Mouse (Mus musculus) megakaryocyte progenitor cell, adult 5-6 weeks (primary cell): ENCODE measurements at regions not wholly inside any gene's neighbourhood (a gene's known extent, or its start where the extent isn't known, plus 50 kb on each side); places are given as distances from the start of the nearest gene placed in this dataset.
"Not testable (repeated sequence)": the region's sequence is repeated elsewhere in the genome, so short reads cannot be mapped to it uniquely, and the experiment has no call there.

Experiments used
- ATAC-seq: replicated peaks from 2 replicates; pipeline ENCODE4 v1.8.0; 2016; ENCODE audit warnings: mild to moderate bottlenecking, moderate TSS enrichment, inconsistent platforms; ENCODE audit not compliant: poor library complexity

DNA sequence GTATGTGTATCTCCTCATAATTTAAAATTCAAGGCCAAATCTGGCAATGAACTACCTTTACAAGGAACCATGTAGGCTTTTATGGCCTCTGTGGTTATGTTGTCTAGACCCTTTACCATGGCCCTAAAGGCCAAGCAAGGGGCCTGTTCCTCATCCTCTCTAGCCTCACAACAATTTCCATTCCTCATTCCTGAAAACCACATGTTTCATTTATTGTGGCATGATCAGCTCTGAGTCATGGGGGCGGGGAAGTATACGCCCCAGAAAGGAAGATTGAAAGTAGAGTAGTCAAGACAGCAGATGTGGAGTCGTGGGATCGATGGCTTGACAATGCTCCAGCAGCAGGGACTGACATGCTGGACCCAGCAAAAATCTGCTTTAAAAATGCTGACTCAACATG, 326.8 kb upstream of the Rnf219 start:
- peak; percentile 66 for ATAC-seq

DNA sequence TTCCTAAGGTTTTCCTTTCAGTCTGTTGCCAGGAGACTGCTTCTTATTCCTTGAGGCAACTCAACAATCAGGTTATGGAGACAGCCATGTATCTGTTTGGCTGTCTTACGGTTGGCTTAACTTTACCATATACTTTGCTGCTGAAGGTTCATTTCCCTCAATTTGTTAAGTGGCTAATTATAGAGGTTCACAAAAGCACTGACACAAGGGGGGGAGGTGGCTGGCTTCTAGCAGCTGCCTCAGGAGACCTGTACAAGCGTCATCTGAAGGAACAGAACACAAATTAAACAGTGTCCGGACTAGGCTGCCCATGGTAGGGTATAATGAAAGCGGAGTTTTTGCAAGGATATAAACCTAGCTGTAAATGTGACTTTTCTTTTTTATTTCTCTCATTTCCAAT, 305.0 kb upstream of the Rnf219 start:
- ATAC-seq, result no peak

DNA sequence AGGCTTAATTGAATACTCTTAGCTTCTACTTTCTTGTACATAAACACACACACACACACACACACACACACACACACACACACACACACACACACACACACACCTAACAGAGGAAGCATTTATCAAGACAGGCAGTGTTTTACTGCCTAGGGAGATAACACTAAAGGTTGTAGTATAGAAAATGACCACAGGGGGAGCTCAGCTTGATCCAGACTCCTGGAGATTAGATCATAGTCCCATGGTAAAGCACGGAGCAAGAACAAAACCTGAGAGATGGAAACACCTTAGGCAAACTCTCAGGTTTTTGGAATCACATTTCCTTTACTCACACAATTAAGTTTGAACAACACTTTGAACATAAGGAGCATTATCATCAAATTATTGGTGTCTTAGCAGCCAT, 302.5 kb upstream of the Rnf219 start:
- peak; percentile 84 for ATAC-seq

DNA sequence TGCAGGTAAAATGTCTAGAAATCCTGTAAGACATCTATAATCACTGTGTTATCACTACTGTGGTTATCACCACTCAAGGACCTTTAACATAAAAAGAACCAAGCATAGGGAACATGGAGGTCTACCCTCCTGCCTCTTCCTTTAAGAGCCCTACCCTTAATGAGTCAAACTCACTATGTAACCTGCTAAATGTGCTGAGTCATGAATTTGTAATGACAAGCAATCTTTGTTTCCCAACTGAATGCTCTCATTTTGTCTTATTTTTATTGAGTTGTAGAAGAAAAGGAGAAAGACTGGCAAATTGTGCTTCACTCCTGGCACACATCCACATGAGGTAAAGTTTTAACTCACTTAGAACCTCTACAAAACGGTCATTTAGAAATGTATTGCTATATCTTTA, 301.8 kb upstream of the Rnf219 start:
- no peak for ATAC-seq

DNA sequence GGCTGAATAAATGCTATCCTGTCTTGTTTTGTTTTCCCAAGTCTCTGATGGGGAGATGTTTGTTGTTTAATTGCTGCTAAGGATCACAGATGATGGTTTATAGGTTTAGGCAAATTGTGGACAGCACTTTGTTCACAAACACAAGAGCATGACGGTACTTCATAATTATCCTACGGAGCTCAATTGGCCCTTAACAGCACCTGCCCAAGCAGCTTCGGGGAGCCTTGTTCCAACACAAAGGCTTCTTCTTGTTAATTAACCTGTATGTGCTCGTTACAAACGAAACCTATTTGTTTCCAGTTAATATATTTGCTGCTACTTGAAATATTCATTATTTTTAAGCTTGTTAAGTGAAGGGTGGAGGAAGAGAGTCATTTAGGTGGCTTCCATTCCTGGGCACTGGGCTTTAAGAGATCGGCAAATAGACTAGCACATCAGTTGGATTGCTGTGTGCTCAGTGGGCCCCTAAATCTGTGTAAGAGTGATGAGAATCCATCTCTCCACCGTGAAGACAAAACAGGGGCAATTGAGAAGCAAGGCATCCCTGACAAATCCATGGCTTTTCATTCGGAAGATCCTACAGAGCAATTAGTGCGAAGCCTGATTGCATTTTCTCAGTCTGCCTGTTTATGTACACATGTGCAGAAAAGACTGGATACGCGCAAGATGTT, 299.6 kb upstream of the Rnf219 start:
- ATAC-seq, result no peak

DNA sequence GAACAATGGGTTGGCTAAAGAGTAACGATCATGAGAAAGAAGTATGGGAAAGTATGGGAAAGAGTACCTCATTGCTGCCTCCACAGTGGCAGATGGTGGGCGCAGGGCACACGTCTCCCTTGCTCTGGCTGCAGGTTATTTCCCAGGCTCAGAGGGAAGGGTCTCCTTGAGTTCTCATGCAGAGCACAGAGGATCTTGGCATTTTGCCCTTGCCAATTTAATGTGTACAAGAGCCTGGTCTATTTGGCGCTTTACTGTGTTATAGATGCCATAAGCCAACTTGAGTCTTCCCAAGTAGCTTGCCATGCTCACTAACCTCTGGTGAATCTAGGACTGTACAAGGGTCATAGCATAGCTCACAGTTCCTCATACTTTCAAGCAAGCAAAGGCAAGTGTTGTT, 296.7 kb upstream of the Rnf219 start:
- no peak for ATAC-seq

DNA sequence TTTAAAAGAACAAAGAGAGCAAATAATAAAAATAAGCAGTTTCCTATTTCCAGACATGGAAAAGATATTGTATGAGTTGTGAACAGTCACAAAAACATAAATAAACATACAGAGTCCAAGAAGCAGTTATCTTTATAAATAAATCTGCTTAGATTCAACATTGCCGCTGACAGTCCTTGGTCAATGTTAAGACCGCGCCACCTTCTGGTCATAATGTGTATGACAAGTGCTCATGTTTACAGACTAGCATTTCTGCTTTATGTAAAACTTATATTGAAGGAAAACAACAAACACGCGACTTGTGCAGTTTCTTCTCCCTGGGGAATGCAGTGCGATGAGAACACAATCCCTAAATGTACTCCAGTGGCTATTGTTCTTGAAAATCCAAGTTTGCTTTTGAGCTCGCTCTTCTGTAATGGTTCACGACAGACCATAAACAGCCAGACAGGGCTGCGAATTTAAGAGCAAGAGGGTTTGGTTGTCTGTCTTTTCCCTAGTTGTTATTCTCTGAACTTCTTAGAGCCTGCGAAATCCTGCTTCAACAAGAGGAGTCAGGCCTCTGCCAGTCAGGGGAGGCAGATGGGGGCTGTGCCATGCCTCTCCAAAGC, 291.6 kb upstream of the Rnf219 start:
- ATAC-seq, result peak; percentile 91

DNA sequence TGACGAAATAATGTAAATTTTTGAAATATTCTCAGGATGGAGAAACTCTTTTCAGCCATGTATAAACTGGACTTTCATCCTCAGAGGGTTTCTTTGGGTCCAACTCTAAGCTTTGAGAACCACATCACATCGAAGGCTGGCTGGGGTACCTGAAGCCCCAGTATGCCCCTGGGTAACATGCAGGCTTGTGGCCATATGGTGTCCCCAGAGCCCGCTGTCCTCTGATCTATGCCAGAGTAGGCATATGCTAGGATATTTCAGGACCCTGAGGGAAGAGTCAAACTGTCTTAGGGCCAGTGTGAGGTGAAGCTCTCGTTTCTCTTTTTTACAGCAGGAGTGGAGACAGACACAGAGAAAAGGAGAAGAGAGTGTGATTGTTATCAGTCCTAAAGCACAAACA, 289.6 kb upstream of the Rnf219 start:
- ATAC-seq, result no peak

DNA sequence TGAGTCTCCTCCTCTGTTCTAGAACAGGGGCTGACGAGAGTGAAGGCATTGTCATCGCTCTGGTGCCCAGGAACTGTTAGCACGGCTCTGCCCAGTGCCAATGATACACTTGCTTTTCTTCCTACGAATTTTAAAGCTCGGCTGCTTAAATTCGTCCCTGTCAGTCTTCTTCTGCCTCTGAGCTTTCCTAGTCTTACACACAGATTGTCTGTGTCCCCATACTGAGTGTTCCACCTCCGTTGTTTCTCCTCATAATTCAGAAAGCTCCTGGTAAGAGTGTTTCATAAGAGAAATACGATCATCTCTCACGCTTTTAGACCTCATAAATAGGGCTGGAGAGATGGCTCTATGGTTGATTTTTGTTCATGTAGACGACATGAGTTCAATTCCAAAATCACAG, 282.9 kb upstream of the Rnf219 start:
- no peak for ATAC-seq

DNA sequence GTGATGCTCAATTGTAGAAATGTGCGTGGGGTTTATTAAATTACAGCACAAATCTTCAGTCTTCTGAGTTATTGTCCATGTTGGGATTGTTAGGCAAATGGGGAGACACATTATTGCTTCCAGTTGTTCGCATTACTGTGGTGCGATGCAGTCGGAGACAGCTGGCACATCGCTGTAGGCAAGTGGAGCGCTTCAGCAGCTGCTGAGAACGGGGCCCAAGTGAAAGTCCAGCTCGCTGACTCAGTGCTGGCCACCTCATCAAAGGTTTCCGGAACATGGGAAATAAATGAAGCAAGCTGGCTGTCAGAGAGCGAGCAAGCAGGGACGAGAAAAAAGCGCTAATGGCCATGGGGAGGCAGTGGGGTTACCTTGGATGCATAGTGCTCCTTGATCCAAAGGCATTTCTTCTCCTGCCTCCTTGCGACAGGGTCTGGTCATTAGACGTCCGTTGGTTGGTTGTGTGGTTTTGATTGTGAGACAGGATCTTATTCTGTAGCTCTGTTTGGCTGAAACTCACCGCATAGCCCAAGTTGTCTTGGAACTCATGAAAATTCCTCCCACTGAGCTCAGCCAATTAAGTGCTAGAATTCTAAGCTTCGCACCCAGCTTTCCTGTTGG, 274.0 kb upstream of the Rnf219 start:
- ATAC-seq, result no peak

DNA sequence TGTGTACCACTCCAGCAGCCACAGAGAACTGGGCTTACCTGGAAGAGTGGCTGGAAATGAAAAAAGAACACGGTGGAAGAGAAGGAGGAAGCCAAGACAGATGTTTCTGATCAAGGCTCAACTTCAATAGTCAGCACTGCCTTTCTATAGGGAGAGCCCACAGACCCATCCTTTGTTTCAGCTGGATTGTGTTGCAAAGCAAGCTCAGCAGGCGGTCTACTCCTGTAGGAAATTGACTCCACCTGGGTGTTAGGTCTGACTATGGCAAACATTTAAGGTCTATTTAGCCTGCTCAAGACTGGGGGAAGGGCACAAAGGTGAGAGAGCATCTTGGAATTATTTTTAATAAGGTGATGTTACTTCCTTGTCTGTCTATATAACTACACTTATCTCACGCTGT, 266.9 kb upstream of the Rnf219 start:
- ATAC-seq, result no peak

DNA sequence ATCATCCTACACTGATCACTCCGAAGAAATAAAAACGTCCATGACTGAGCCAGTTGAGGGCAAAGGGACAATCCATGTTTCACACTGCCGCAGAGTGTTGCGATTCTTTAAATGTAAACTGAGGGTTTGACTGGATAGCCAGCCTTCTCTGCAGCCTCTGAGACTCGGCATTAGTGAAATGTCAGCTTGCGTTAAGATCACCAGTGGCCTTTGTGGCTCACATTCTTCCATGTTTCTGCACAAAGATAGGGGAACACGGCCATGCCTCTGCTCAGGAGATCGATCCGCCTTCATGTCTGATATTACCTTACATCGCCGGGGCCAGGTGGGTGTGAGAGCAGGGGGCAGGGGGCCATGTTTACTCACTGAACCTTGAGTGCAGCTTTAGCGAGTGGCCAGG, 262.6 kb upstream of the Rnf219 start:
- no peak for ATAC-seq

DNA sequence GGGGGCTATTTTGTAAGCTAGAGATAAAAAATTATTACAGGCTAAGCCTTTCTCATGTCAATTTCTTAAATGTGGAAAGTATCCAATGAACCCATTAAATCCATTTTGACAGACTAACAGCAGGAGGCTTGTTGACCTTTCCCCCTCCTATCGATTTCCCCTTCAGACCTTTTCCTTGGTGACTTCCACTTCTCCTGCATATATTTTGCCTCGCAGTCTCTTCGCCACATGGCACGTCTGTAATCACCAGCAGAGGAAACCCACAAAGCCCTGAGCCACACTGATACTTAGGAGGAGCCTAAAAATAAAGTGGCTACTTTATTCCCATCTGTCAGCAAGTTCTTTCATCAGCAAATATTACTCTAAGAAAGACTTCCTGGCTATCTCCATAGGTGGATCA, 247.5 kb upstream of the Rnf219 start:
- ATAC-seq, result no peak

DNA sequence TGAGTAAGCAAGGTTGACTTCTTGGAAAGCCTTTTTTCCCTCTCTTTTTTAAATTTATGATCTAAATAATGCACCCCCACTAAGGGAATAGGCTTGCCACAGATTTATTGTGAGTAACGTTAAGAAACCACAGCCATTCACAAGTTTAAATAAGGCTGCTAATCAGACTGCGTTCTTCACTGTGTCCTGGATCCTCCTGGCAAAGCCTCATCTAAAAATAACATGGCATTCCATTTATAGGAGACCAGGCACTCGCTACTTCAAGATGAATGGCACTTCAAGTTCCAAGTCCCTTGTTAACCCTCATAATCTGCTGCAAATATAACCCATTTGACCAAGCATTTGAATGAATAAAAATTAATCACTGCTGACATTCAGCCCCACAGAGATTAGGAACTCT, 211.8 kb upstream of the Rnf219 start:
- no peak for ATAC-seq

DNA sequence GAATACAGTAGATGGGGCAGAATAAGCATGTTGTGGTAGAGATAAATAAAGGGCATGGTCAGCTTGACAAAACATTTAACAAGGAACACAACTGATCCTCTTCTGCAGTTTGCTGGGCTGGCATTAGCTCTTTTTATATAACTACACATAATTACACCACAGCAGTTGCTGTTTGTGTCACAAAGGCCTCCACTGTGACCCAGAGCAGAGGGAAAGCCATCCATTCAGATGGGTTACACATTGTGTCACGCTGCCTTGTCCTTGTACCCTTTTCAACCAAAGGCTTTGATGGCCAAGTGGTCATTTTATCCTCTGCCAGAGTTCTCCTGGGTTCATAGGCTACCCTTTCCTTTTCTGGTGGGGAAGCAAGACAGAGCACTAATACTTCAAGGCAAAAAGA, 209.6 kb upstream of the Rnf219 start:
- no peak for ATAC-seq

DNA sequence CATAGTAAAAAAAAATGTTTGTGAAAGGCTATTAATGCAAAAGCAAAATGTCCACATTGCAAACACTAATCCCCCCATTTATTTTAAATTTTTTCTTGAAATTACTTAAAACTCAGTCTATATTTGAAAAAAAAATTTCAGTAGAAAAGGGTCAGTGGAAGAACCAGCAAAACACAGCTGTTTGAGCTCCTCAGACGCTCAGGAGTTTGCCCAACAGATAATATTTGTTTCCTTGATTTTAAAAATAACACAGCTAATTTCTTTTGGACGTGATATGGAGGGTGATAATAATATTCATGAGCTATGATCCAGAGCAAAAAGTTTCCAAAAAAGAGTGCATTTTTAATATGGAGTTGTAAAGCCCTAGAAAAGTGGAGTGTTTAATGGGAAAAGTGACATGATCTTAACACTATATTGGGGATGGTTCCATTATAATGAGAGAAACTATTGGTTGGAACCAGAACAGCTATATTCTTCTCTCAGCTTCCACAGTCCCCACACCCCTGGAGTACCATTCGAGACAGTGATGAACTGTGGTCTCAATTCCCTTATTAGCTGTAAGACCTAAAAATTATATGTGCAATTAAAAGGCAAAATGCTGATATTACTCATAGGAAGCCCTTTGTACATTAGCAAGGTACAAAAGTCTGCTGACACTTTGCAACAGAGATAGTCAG, 209.0 kb upstream of the Rnf219 start:
- ATAC-seq, result no peak

DNA sequence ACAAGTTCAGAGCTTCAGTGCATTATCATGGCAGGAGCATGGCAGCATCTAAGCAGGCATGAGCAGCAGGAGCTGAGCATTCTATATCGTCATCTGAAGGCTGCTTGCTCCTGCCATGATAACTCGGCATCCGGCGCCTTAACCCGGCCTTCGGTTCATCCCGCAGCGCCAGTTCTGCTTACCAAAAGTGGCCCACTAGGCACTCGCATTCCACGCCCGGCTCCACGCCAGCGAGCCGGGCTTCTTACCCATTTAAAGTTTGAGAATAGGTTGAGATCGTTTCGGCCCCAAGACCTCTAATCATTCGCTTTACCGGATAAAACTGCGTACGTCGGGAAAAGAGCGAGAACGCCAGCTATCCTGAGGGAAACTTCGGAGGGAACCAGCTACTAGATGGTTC, 193.2 kb upstream of the Rnf219 start:
- ATAC-seq, result not testable (repeated sequence)

DNA sequence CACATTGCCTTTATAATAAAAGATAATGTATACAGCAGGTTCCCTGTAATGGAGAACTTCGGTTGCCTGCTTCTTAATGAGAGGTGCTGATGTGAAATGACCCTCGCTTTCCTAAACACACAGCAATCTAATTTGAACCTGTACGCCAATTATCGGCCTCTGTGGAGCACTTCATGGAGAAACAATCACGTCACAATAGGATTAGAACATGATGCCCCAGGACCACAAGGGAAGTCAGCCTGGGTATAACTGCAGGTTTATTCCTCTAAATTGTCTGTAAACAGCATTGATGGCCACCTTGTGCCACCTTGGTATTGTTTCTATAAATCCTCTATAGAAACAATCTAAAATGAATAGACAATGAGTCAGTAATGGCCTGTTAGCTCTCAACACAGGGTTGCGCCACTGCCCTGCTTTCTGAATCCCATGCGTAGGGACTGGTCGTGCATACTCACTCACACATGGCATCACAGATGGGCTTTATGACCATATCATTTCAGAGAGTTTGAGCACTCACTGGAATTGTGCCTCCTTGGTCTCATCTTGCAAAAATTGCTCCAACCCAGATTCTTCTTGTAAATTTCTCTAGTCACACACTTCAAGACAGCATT, 179.9 kb upstream of the Rnf219 start:
- ATAC-seq, result no peak

DNA sequence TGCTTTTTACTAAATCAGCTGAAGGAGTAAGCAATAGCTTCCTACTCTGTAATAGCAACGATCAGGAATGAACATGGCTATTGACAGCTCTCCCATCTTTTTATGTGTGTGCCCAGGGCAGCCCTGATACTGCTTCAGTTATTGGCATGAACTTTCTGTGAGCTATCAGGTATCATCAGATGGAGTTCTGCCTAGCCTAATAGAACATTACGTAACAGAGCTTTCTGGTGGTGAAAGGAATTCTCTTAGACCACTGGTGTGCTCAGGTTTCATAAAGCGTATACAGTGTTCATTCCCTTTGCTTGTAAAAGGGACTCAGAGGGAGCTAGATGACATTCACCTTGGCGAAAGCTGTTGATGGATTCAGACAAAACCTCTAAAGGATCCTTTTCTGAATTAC, 176.5 kb upstream of the Rnf219 start:
- no peak for ATAC-seq

DNA sequence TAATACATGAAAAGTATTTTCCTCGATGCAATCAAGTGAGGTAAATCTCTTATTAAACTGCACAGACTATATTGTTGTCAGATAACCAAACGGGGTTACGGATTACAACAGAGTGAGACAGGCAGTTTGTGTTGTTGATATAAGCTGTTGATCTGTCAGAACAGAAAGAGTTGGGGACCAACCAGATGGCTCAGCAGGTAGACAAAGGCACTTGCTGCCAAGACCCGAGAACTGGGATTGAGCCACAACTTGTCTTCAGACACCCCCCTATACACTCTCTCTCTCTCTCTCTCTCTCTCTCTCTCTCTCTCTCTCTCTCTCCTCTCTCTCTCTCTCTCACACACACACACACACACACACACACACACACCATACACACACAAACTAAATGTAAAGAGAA, 172.7 kb upstream of the Rnf219 start:
- no peak for ATAC-seq

DNA sequence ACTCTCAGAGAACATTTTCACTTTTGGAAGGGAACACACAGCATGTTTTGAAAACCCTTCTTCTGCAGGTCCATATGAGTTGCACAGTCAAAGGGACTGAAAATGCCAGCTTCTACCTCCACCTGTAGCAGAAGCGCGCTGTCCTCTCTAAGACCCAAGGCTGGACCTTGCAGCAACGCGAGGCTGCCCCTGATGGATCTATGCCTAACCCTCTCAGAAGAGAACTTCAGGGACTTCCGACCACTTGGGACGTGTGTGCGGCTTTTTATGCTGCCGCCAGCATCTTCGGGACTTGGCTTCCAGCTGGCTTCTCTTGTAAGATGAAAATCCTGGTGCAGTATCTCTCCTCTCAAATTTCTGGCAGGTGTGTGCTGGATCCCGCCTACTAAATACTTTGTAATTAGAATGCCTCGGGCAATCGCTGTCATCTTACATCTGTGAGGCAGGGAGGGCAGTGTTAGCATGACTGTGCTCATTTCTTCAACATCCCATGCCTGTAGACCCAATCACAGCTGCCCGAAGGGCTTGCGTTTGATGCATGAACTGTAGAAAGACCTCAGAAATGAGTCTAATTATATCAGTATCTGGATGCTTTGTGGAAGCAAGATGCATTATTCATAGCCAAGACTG, 171.8 kb upstream of the Rnf219 start:
- no peak for ATAC-seq
